Mouse (Mus musculus) ES-Bruce4 (cell line): ENCODE measurements around the gene Spag16.

Source experiments
- CTCF ChIP-seq: IDR thresholded peaks from one replicate; pipeline ENCODE4 v1.8.1; 2011; ENCODE audit warnings: low read depth, low read length
- EP300 ChIP-seq: IDR thresholded peaks from 2 replicates; pipeline ENCODE4 v1.6.1; 2011; ENCODE audit warnings: low read depth, low read length; ENCODE audit not compliant: insufficient read depth

GRCm38 (mm10) chr1:69786716-69787115 lies 40.1 kb upstream of the Spag16 start:
- TF ChIP-seq CTCF (no peak), EP300 (no peak)
